Mouse (Mus musculus) bone marrow, adult 2 months (tissue): ENCODE data around the gene Irf2.

Experiments
- CTCF ChIP-seq: fragments of 200-500 bp; IDR thresholded peaks from 2 replicates; pipeline ENCODE4 v1.5.1; 2011; ENCODE audit warnings: low read length, control low read depth; ENCODE audit not compliant: control insufficient read depth, insufficient read depth
- POLR2A ChIP-seq: fragments of 200-500 bp; IDR thresholded peaks from 2 replicates; pipeline ENCODE4 v1.6.1; 2011; ENCODE audit warnings: low read depth, mild to moderate bottlenecking, control low read depth, low read length, borderline replicate concordance; ENCODE audit not compliant: control insufficient read depth

DNA sequence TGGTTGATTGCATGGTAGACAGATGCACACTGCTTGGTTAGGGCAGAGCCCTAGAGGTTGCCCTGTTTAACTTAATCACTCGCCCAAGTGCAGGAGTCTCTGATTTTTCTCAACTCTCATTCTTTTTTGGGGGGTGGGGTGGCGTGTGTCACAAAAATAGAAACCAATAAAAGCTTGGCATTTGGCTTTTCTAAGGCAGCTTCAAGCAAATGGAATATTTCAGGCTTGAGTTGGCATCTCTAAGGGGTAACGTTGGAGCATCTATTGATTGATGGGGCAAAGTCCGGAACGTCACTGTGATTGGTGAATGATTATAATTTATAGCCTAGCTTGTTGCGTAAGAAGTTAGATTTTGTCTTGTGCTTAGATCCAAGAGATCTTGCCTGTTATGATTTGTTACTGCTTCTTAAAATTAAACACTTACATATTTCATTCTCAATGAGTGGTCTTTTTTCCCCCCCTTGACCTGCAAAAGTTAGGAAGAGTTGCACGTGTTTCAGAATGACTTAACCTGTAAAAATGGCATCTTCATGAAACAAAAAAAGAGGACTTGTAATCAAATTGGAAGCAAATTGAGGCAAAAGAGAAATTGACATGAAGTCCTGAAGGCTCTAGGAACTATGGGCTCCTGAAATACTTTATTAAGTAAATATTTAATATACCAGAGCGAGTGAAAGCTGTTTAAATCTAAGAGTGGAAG, 2.6 kb downstream of the Irf2 start:
- TF ChIP-seq CTCF (no peak), POLR2A (no peak)
